Mouse (Mus musculus) limb, embryonic 11.5 days (tissue): ENCODE measurements around the gene Ehhadh. TPM values are rescaled to one million over a fixed set of nuclear protein-coding genes. Genes with fewer than 3 reads are reported as not detected.

ENCODE experiments used
- ATAC-seq: fragments of 200-750 bp; cut with Nextera tagmentation; 2 replicates; pipeline ENCODE4 v1.8.0; 2017; ENCODE audit warnings: low read depth; ENCODE audit not compliant: insufficient number of reproducible peaks, low FRiP score, low TSS enrichment
- DNase-seq: peaks from one replicate; pipeline ENCODE4 v3.0.0-alpha.2; 2015; ENCODE audit warnings: low spot score
- H3K27ac ChIP-seq: fragments of 300-500 bp; sonication (generic); replicated peaks from 2 replicates; pipeline ENCODE4 v1.5.1; 2014; ENCODE audit warnings: low read depth, mild to moderate bottlenecking, low read length
- H3K27me3 ChIP-seq: fragments of 300-500 bp; sonication (generic); 2 replicates; pipeline ENCODE4 v1.6.1; 2014; ENCODE audit warnings: mild to moderate bottlenecking, low read length, mixed read lengths; ENCODE audit not compliant: control insufficient read depth, insufficient read depth
- H3K36me3 ChIP-seq: fragments of 300-500 bp; sonication (generic); 2 replicates; pipeline ENCODE4 v1.6.1; 2014; ENCODE audit warnings: mild to moderate bottlenecking, low read length, moderate library complexity, mixed read lengths; ENCODE audit not compliant: control insufficient read depth, insufficient read depth
- H3K4me1 ChIP-seq: fragments of 300-500 bp; sonication (generic); 2 replicates; pipeline ENCODE4 v1.6.1; 2014; ENCODE audit warnings: low read length, mixed read lengths; ENCODE audit not compliant: control insufficient read depth, insufficient read depth
- H3K4me2 ChIP-seq: fragments of 300-500 bp; sonication (generic); 2 replicates; pipeline ENCODE4 v1.6.1; 2014; ENCODE audit warnings: low read depth, mild to moderate bottlenecking, moderate library complexity; ENCODE audit not compliant: severe bottlenecking
- H3K4me3 ChIP-seq: fragments of 300-500 bp; sonication (generic); 2 replicates; pipeline ENCODE4 v1.5.1; 2014; ENCODE audit warnings: low read depth, low read length
- H3K9ac ChIP-seq: fragments of 300-500 bp; sonication (generic); 2 replicates; pipeline ENCODE4 v1.6.1; 2014; ENCODE audit warnings: mild to moderate bottlenecking, low read length
- H3K9me3 ChIP-seq: fragments of 300-500 bp; sonication (generic); 2 replicates; pipeline ENCODE4 v1.6.1; 2016; ENCODE audit warnings: low read length; ENCODE audit not compliant: control insufficient read depth
- WGBS: fragments of 180-500 bp; shearing (Covaris S2); extraction: QIAGEN DNeasy Blood & Tissue Kit; methylation state at CpG from one replicate; pipeline ENCODE4 v1.1.7; 2014; 5-methylcytosine and 5-hydroxymethylcytosine counted together
- polyA plus RNA-seq: library from polyadenylated mRNA; unstranded; fragments of >200 nt; fragmentation: Nextera tagmentation; extraction: Ambion mirVana; gene quantifications from 2 replicates; pipeline ENCODE4 v1.2.1, GENCODE M21; 2014

The Ehhadh gene
- 2.4 and 2.8 TPM in 2 replicates for polyA plus RNA-seq

DNA sequence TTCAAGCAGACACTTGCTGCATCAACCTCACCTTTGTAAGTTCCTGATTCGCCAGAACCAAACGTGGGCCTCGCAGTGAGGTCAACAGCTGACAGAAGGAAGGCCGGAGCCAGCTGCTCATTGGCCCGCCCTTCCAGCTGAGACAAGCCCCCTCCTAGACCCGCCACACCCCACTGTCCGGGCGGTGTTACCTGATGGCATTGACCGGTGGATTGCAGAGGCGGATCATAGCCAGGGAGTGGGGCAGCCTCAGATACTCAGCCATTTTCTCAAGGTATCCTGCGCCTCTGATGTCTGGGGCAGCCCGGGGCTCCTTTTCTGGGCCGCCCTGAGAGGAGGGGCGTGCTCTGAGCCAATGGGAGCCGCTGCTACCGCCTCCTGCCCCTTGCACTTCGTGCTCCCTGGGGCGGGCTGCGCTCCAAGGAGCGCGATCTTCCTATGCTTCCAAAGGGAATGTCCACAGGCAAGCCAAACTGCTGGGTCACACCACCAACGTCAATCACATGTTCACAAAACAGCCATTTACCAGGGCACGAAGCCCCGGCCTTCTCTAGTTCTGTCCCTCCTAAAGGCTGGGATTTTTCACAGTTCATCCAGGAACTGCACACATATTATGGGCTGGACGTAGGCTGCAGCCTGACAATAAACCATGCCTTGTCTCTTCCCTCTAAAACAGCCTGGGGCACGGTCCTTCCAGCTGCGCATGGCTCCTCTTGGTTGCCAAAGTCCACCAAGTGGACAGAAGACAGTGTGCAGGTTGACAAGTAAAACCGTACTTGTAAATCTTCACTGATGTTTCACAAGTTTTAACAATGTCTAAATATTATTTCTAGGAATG is at the start of gene Ehhadh:
TSS of gene Ehhadh (minus strand) at position 292 of the 838 bp plus-strand sequence.
- peak within 1 kb of the TSS; percentile 80 for H3K4me2 ChIP-seq
- no peak within 1 kb of the TSS for H3K27ac ChIP-seq
- H3K9ac ChIP-seq, result peak within 1 kb of the TSS; percentile 60
- DNase-seq (peak; percentile 68), ATAC-seq (peak; percentile 88; the same call in 1 of the 2 replicates)
- H3K27me3 ChIP-seq, result no peaks in the 10 kb centered on the region
- no peaks in the 10 kb centered on the region for H3K9me3 ChIP-seq
- peak within 1 kb of the TSS; percentile 47 for H3K4me3 ChIP-seq
- H3K36me3 ChIP-seq, result no peaks in the 10 kb centered on the region
- 7% methylated on average over 28 of the region's 28 CpGs for WGBS
- H3K4me1 ChIP-seq, result peaks cover 5% of the 10 kb centered on the region; the same call in 1 of the 2 replicates

DNA sequence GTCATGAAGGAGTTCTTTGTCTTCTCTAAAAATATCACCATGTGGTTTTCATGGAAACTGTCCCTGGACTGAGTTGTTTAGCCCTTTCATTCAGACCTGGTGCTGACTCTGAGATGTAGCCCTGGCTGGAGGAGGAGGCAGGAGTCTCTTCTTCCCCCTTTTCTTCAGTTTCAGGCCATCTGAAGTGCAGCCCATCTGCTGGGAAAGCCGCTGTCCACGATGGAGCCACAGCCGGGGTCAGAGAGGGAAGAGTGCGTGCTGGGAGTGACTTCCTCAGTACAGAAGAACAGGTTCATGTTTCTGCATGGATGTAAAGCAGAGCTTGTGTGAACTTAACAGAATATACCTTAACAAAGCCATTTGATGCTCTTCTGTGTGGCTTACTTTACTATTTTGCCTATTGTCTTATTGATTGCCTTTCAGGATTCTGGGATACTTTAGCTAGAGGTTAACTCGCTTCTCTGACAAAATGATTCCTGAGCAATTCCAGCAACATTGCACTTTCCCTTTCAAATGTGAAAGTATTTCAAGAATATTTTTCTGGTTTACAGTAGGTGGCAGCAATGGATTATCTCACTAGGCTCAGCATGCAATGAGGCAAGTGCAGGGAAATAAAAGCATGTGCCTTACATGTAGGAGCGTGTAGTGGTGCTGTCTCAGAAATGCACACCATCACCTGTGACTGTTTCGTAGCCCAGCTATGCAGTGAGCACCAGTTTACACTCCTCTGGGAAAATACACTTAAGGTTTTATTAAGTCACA is 48.9 kb upstream of the Ehhadh start:
- Histone ChIP-seq H3K27ac (no peak overlapping the region), H3K9ac (no peak overlapping the region)
- 60% methylated on average over 7 of the region's 7 CpGs for WGBS

DNA sequence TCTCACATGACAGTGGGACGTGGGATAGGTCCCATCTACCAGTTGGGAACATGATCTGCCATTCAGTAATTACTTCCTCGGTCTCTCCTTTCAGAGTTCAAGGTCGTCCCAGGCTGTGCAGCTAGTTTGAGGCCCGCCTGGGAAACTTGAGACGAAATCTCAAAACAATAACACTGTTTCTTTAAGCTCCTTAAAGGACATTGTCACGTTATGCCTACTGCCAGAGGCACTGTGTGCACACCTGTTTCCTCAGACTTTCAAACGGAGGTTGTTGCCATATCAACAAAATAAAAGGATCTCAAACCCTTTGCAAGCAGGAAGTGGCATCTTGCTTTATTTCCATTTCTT is 48.0 kb upstream of the Ehhadh start:
- Histone ChIP-seq H3K4me3 (no peak overlapping the region), H3K4me2 (no peak overlapping the region), H3K4me1 (peaks cover 2% of the 10 kb centered on the region; the same call in 1 of the 2 replicates), H3K9ac (no peak overlapping the region), H3K36me3 (no peaks in the 10 kb centered on the region), H3K9me3 (no peaks in the 10 kb centered on the region), H3K27ac (no peak overlapping the region), H3K27me3 (no peaks in the 10 kb centered on the region)
- ATAC-seq (no peak), DNase-seq (no peak)
- WGBS, result 46% methylated on average over 7 of the region's 7 CpGs

More for the DNA sequence above, 48.9 kb upstream of the Ehhadh start:
- H3K9me3 ChIP-seq, result no peaks in the 10 kb centered on the region
- no peak overlapping the region for H3K4me3 ChIP-seq
- no peak for DNase-seq
- ATAC-seq, result no peak
- no peaks in the 10 kb centered on the region for H3K36me3 ChIP-seq
- peaks cover 2% of the 10 kb centered on the region; the same call in 1 of the 2 replicates for H3K4me1 ChIP-seq
- no peak overlapping the region for H3K4me2 ChIP-seq
- H3K27me3 ChIP-seq, result no peaks in the 10 kb centered on the region

DNA sequence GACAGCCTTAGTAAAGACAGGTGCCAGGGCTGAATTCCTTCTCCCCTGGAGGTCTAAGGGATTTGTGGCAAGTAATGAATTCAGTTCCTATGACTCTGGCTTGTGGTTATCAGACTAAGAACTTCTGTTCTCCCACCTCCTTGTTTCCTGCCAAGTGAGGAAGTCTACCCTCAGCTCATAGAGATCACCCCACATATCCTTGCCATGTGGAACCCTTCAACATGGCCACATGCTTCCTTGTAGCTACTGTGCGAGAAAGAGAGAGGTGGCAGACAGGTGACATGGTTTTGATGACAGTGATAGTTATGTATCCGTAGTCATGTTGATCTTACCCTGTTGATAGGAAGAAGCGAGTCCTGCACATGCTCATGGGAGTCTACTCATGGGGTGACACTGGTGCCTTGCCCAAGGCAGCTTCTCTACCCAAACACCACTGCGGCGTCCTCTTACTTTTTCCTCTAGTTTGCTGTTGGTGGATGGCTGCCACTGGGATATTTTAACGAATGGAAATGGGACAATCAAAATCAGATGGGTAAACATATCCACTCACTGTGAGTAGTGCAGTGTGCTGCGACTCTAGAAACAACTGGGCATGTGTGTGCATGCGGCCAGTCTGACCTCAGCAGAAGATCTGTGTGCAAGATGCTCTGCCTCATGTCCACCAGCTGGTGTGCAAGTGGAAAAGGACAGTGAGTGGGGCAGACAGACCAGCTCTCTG is 47.4 kb upstream of the Ehhadh start:
- ATAC-seq (no peak), DNase-seq (no peak)
- H3K27ac ChIP-seq, result no peak overlapping the region
- H3K9ac ChIP-seq, result no peak overlapping the region
- H3K4me3 ChIP-seq, result no peak overlapping the region
- no peaks in the 10 kb centered on the region for H3K9me3 ChIP-seq
- no peak overlapping the region for H3K4me2 ChIP-seq
- peaks cover 2% of the 10 kb centered on the region; the same call in 1 of the 2 replicates for H3K4me1 ChIP-seq
- no peaks in the 10 kb centered on the region for H3K36me3 ChIP-seq
- WGBS, result 84% methylated on average over 8 of the region's 8 CpGs
- no peaks in the 10 kb centered on the region for H3K27me3 ChIP-seq

DNA sequence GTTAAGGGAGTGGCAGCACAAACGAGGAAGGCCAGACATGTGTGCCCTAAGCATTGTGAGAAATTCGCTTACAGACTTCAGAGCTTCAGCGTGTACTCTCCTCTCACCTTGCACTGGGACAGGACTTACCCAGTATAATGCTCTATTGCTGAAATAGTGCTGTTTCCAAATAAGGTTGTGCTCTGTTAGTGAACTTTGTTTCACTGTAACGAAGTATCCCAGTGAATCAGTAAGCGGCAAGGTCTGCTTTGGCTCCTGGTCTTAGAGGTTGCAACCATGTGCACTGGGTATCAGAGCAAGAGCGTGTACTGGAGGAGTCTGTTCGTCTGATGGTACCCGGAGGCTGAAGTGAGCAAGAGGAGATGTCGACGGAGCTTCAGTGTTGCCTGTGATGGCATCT is 46.4 kb upstream of the Ehhadh start:
- H3K27me3 ChIP-seq, result no peaks in the 10 kb centered on the region
- H3K4me3 ChIP-seq, result no peak overlapping the region
- no peaks in the 10 kb centered on the region for H3K9me3 ChIP-seq
- H3K36me3 ChIP-seq, result no peaks in the 10 kb centered on the region
- ATAC-seq (no peak), DNase-seq (no peak)
- 87% methylated on average over 10 of the region's 10 CpGs for WGBS
- peaks cover 2% of the 10 kb centered on the region; the same call in 1 of the 2 replicates for H3K4me1 ChIP-seq
- no peak overlapping the region for H3K4me2 ChIP-seq
- H3K27ac ChIP-seq, result no peak overlapping the region
- no peak overlapping the region for H3K9ac ChIP-seq

DNA sequence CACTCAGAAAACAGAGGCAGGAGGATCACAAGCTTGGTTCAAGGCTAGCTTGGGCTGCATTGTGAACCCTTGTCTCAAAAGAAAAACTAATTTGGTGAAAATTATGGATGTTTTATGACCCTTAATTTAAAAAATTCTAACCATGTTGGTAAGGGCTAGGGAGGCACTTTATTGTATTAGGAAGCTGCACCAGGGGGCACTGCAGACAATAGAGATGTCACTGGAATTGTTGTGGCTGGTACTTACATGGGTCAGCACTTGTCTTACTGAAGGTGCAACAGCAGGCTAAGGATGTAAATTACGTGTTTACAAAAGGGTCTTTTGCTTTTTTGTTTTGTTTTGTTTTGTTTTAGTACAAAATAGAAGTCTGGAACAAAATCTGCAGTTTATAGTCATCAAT is 45.9 kb upstream of the Ehhadh start:
- 81% methylated on average over 1 of the region's 1 CpGs for WGBS
- H3K9ac ChIP-seq, result no peak overlapping the region

DNA sequence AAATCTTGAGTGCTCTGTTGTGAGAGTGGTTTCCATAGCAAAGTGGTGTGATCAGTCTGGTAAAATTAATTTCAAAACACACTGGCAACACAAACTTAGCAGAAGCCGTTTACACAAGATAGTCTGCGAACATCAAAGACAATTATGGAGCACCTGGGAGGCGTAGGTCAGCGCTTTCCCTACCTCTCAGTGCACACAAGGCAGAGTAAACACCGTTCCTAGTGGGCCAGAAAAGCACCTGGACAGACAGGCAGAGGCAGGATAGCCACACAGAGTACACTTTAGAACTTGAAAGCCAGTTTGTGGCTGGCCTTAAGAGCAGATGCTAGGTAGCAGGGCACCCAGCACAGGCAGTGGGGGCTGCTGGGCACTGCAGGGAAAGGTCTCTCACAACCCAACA is 44.2 kb upstream of the Ehhadh start:
- ATAC-seq (no peak), DNase-seq (no peak)
- H3K9me3 ChIP-seq, result no peaks in the 10 kb centered on the region
- no peak overlapping the region for H3K9ac ChIP-seq
- H3K4me3 ChIP-seq, result no peak overlapping the region
- H3K36me3 ChIP-seq, result no peaks in the 10 kb centered on the region
- H3K27ac ChIP-seq, result no peak overlapping the region
- H3K4me1 ChIP-seq, result peaks cover 2% of the 10 kb centered on the region; the same call in 1 of the 2 replicates
- no peak overlapping the region for H3K4me2 ChIP-seq
- 79% methylated on average over 5 of the region's 5 CpGs for WGBS
- H3K27me3 ChIP-seq, result no peaks in the 10 kb centered on the region

More for the DNA sequence above, 45.9 kb upstream of the Ehhadh start:
- H3K4me1 ChIP-seq, result peaks cover 2% of the 10 kb centered on the region; the same call in 1 of the 2 replicates
- H3K4me2 ChIP-seq, result no peak overlapping the region
- H3K36me3 ChIP-seq, result no peaks in the 10 kb centered on the region
- no peak for ATAC-seq
- no peak overlapping the region for H3K27ac ChIP-seq
- no peaks in the 10 kb centered on the region for H3K9me3 ChIP-seq
- no peaks in the 10 kb centered on the region for H3K27me3 ChIP-seq
- no peak for DNase-seq
- no peak overlapping the region for H3K4me3 ChIP-seq

DNA sequence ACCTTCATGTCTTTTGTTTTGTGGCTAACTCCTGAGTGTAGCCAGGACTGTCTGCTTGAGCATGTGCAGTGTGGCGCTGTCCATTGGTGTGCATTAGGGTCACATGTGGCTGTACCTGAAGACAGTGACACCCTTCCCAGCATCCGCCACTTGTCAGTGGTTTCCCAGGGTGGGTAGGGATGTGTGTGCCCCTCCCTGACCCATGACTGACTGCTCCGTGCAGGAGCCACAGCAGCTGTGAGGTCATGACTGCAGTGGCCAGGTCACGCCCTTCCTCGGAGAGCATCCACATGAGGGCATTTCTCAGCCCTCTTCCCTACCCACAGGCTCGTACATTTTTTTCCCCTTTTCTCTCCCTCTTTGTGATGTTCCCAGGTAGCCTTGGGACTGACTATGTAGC is 43.2 kb upstream of the Ehhadh start:
- no peak overlapping the region for H3K4me2 ChIP-seq
- H3K4me3 ChIP-seq, result no peak overlapping the region
- 59% methylated on average over 6 of the region's 6 CpGs for WGBS
- ATAC-seq, result no peak
- no peak overlapping the region for H3K27ac ChIP-seq
- no peak overlapping the region for H3K9ac ChIP-seq
- no peak for DNase-seq
- H3K27me3 ChIP-seq, result no peaks in the 10 kb centered on the region
- H3K36me3 ChIP-seq, result no peaks in the 10 kb centered on the region
- H3K4me1 ChIP-seq, result peaks cover 2% of the 10 kb centered on the region; the same call in 1 of the 2 replicates
- H3K9me3 ChIP-seq, result no peaks in the 10 kb centered on the region
